In genomic region chr9:79925950-79926349, GRCm38 (mm10) we compare ENCODE assay signal across 23 mouse cellular contexts.
DNase-seq lines count a peak whose midpoint lies in the region; ATAC-seq and TF ChIP-seq lines count a peak whose summit lies in the region.
"Had no signal": no experiment of that assay in that cellular context is flagged by ENCODE, and none has a peak within 500 bp of the region (broad histone marks: within the 10 kb centered on the region; RNA-seq: fewer than 3 reads in every experiment).

No protein-coding gene starts in this region.

- H3K9me3 ChIP-seq in heart, embryonic 12.5 days (replicated peaks): no peaks in the 10 kb centered on the region
- H3K9me3 ChIP-seq in heart, embryonic 11.5 days (replicated peaks; ENCODE audit: control insufficient read depth, low read length): no peaks in the 10 kb centered on the region
- H3K9me3 ChIP-seq: hindbrain, embryonic 13.5 days; neural tube, embryonic 13.5 days; stomach, embryonic 15.5 days had no signal

- H3K36me3 ChIP-seq in heart, embryonic 12.5 days: no peaks in the 10 kb centered on the region
- H3K36me3 ChIP-seq in heart, embryonic 11.5 days (ENCODE audit: control insufficient read depth, insufficient read depth, low read length): no peaks in the 10 kb centered on the region
- H3K36me3 ChIP-seq: hindbrain, embryonic 13.5 days; neural tube, embryonic 13.5 days; stomach, embryonic 15.5 days had no signal

- peaks cover 36% of the 10 kb centered on the region for H3K4me1 ChIP-seq in heart, embryonic 12.5 days (replicated peaks)
- peaks cover 23% of the 10 kb centered on the region for H3K4me1 ChIP-seq in heart, embryonic 11.5 days (ENCODE audit: control insufficient read depth, insufficient read depth, low read length)
- peaks cover 17% of the 10 kb centered on the region for H3K4me1 ChIP-seq in embryonic fibroblast, embryonic 13.5 days (ENCODE audit: control insufficient read depth, insufficient read depth, low read length)
- H3K4me1 ChIP-seq: neural tube, embryonic 13.5 days had no signal

- POLR2A ChIA-PET in Patski (lab: Charles Lee): no interaction called here

- TF ChIP-seq POLR2A in embryonic fibroblast, embryonic 13.5 days (IDR thresholded peaks at IDR 0.05; ENCODE audit: low read depth, low read length): no peak

- peak; percentile 22 to 26 for DNase-seq in left cerebral cortex, postnatal 14 days (ENCODE audit: low spot score in 2 of 2)
- no peak for DNase-seq in left cerebral cortex, adult 8-10 months (ENCODE audit: low spot score in 2 of 2)
- DNase-seq in Patski (ENCODE audit: low read depth, low spot score): no peak
- no peak for DNase-seq in spleen, adult 18-20 months
- DNase-seq: cerebellum, adult 9-10 months; kidney, adult 2 months; kidney, postnatal 10 days; lung, adult 2 months; midbrain, embryonic 14.5 days; right cerebral cortex, adult 18-20 months; thymus, postnatal 25 days had no signal

- H3K4me2 ChIP-seq in heart, embryonic 12.5 days: no peak overlapping the region
- H3K4me2 ChIP-seq in heart, embryonic 11.5 days: no peak overlapping the region
- H3K4me2 ChIP-seq: hindbrain, embryonic 13.5 days; liver, embryonic 11.5 days; neural tube, embryonic 13.5 days; stomach, embryonic 15.5 days had no signal

- TF ChIP-seq CTCF in Patski (IDR thresholded peaks at IDR 0.05): no peak
- TF ChIP-seq CTCF in embryonic fibroblast, embryonic 13.5 days (IDR thresholded peaks at IDR 0.05; ENCODE audit: borderline replicate concordance, insufficient read depth, low read length): no peak

- CTCF ChIA-PET in Patski (lab: Charles Lee): interaction anchor here (0.9 to 1.2 kb wide), 2 partner anchors 22 to 36 kb away, joined by 3 read pairs; no protein-coding TSS in a partner anchor

- no peak overlapping the region for H3K4me3 ChIP-seq in heart, embryonic 12.5 days
- H3K4me3 ChIP-seq in heart, embryonic 11.5 days (ENCODE audit: low read depth, low read length): no peak overlapping the region
- H3K4me3 ChIP-seq in embryonic fibroblast, embryonic 13.5 days (ENCODE audit: insufficient read depth, low read length): no peak overlapping the region
- H3K4me3 ChIP-seq: erythroblast, embryonic 14.5 days; hindbrain, embryonic 13.5 days; layer of hippocampus, adult 2 months; left cerebral cortex, adult 2 months; neural tube, embryonic 13.5 days; stomach, embryonic 15.5 days had no signal

- H3K9ac ChIP-seq in heart, embryonic 12.5 days: no peak overlapping the region
- no peak overlapping the region for H3K9ac ChIP-seq in heart, embryonic 11.5 days (ENCODE audit: low read depth, low read length)
- H3K9ac ChIP-seq: hindbrain, embryonic 13.5 days; neural tube, embryonic 13.5 days; stomach, embryonic 15.5 days had no signal

- ATAC-seq in heart, embryonic 12.5 days (ENCODE audit: insufficient number of reproducible peaks, low FRiP score): no peak
- no peak for ATAC-seq in heart, embryonic 11.5 days (replicated peaks; ENCODE audit: insufficient number of reproducible peaks, low FRiP score, low TSS enrichment)
- ATAC-seq in Patski: peak; percentile 26
- ATAC-seq: forebrain, embryonic 14.5 days; inflammation-experienced regulatory T-cells, adult 6 months had no signal

- peak overlapping the region; percentile 58; the same call in 1 of the 2 replicates for H3K27ac ChIP-seq in heart, embryonic 12.5 days (ENCODE audit: poor library complexity, severe bottlenecking)
- no peak overlapping the region for H3K27ac ChIP-seq in heart, embryonic 11.5 days (ENCODE audit: low read depth, low read length)
- H3K27ac ChIP-seq in embryonic fibroblast, embryonic 13.5 days (ENCODE audit: insufficient read depth, low read length): 0 out of 2 replicates have a peak overlapping the region, but pooled peaks have one; percentile 12
- H3K27ac ChIP-seq: hindbrain, embryonic 13.5 days; left cerebral cortex, adult 2 months; neural tube, embryonic 13.5 days had no signal

- intact Hi-C loops in left cerebral cortex, postnatal 14 days (cut with DNase I): no loop called here

- in situ Hi-C loops in Patski (cut with MboI; ENCODE audit: low pct_unique_long_range_greater_than_20kb): no loop called here

- no peaks in the 10 kb centered on the region for H3K27me3 ChIP-seq in heart, embryonic 12.5 days (replicated peaks)
- no peaks in the 10 kb centered on the region for H3K27me3 ChIP-seq in heart, embryonic 11.5 days (ENCODE audit: control insufficient read depth, insufficient read depth, low read length)
- H3K27me3 ChIP-seq in Patski: no peaks in the 10 kb centered on the region
- H3K27me3 ChIP-seq: hindbrain, embryonic 13.5 days; neural tube, embryonic 13.5 days; stomach, embryonic 15.5 days had no signal

- whole genome bisulfite sequencing in heart, embryonic 12.5 days: 84% methylated on average over 4 of the region's 4 CpGs
- WGBS in heart, embryonic 11.5 days (ENCODE audit: insufficient replicate concordance): 85% methylated on average over 4 of the region's 4 CpGs

Comparison
In these comparisons a context has a peak if more than half of its experiments do, and no peak if none do; other contexts are left out.
1. DNase-seq: peak in left cerebral cortex, postnatal 14 days (2 of 2); none in left cerebral cortex, adult 8-10 months (0 of 2), Patski (single experiment) and spleen, adult 18-20 months (0 of 2).